Mouse (Mus musculus): ENCODE data around the gene Aamp.

The Aamp gene

DNA sequence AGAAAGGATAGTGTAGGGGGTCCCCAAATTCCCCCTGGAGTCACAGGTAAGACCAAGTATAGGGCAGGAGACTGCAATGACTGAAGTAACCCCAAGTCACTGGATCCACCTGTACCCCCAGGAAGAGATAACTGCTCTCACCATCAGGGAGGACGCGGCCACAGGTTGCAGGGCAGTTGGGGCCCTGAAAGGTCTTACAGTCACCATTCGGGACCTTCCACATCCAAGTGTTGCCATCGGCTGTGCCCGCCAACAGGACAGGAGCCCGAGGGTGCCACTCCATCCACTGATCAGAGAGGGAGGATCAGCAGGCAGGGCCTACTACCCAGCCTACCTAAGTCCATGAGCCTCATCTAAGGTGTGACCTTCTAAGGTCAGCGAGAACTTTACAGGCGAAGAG, 2.7 kb downstream of the Aamp start:
- DNase-seq (ENCODE audit: low spot score in 2 of 2), result no peak

DNA sequence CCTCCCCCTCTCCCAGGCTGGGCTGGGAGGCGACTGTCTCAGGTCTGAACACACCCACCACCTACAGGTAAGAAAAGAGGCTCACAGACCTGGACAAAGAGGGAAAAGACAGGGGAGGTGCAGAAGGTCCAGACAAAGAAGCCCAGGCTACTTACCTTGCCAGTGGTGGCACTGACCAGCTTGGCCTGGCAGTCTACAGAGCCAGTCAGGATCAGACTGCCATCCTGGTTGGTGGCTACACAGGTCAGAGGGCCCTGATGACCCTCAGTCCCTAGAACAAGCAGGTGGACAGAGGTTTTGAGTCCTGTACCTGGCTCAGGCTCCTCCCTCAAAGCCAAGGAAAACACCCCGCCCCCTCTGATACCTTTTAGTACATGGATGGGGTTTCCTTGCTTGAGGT, 3.2 kb downstream of the Aamp start:
- no peak for DNase-seq (ENCODE audit: low spot score in 2 of 2)

DNA sequence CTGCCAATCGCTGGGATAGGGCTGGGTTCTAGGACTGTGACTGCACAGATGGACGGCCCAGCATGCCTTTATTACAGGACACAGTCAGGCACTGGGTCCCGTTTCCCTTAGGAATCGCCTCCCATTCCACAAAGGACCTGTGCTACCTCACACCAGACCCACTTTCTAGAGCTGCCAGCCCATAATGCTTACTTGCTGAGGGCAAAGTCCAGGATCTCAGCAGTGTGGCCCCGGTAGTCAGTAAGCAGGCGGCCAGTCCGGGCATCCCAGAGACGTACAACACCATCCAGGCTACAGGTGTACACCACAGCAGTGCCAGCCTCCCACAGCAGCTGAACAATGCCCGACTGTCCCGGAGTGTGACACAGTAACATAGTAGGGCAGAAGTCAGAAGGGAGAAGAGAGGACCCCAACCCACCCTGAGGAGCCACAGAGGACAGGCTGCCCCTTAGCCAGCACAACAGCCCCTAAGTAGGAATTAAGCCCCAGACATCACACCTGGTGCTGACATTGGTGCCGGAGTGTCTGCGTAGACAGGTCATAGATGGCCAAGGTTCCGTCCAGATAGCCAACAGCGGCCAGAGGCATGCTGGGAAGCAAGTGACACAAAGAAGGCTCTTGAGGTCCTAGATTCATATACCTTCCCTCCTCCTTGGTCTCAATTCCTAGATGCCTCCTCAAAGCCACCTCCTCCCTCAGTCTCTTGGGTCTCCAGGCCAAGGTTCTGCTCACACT, 3.8 kb downstream of the Aamp start:
- no peak for DNase-seq (ENCODE audit: low spot score in 2 of 2)

DNA sequence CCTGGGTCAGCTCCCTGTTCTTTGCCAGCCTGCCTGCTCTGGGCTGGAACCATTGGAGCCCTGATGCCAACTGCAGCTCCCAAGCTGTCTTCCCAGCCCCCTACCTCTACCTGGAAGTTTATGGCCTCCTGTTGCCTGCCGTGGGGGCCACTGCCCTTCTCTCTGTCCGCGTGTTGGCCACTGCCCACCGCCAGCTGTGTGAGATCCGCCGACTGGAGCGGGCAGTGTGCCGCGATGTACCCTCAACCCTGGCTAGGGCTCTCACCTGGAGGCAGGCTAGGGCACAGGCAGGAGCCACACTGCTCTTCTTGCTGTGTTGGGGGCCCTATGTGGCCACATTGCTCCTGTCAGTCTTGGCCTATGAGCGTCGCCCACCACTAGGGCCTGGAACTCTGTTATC, 5.5 kb downstream of the Aamp start:
- DNase-seq (ENCODE audit: low spot score in 2 of 2), result no peak

DNA sequence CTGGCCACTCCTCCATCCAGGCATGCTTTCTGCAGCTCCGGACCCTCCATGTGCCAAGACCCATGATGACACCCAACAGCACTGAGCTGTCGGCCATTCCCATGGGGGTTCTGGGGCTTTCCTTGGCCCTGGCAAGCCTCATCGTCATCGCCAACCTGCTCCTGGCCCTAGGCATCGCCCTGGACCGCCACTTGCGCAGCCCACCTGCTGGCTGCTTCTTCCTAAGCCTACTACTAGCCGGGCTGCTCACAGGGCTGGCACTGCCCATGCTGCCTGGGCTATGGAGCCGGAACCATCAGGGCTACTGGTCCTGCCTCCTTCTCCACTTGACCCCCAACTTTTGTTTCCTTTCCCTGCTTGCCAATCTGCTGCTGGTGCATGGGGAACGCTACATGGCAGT, 6.0 kb downstream of the Aamp start, which contains the start of gene Gpbar1:
Gene Gpbar1 (plus strand): TSS at position 13 of the 400 bp plus-strand sequence.
- no peak for DNase-seq (ENCODE audit: low spot score in 2 of 2)

DNA sequence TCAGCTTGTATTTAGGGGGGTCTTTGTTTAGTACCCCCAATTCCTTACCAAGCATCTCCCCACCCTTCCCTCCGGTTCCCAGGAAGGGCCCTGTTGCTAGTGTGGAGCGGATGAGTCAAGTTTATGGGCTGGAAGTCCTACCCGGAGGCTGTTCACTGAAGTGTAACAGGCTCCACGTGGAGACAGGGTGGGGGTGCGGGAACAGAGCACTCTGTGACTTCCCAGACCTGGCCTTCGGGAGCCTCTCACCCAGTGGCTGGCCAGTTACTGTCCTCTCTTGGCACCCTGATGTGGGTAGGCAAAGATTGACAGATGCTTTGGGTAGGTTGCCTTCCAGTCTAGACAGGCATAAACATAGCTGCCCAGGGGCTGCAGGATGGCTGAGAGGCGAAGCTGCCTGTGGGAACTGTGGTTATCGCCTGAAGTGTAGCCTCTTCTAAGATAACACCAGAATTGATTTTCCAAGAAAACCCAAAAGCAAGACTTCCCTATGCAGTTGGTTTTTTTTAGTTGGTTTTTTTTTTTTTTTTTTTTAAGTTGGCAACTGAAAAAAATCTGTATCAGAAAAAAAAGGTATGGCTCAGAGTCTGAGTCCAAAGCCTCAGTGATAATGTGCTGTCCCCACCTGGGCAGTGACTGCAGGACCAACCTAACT, 6.5 kb downstream of the Aamp start:
- DNase-seq (ENCODE audit: low spot score in 2 of 2), result no peak

DNA sequence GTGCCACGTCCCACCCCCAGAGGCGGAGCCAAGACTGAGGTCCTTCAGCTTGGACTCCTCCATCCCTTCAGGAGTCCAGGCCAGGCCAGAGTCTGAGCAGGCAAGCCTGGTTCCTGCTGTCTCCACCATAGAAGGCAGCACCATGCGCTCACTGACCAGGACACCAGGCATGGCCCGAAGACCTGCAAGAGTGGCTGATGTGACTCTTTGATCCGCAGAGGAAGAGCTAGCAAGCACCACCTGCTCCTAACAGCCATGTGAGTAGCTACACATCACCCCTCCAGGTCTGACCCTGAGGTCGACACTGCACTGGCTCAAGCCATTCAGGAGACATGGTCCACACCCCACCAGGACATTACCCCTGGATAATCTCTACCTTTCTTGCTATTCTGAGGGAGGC, 7.5 kb downstream of the Aamp start:
- no peak for DNase-seq (ENCODE audit: low spot score in 2 of 2)

DNA sequence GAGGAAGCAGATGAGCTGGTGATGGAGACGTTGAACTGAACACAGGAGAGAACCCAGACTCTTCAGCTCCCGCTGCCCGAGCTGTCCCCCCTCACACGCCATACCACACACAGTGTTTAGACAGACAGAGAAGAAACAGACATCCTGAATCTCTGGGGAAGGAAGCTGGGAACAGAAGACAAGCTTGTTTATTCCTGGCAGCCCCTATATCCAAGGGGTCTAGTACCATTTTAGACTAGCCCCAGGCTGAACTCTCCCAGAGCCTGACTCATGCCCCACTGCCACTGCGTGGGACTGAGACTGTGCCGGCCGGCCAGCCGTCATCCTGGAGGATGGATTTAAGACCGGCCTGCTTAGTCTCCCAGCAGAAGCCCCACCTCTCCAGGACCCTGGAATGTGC, 9.5 kb downstream of the Aamp start:
- DNase-seq (ENCODE audit: low spot score in 2 of 2), result no peak

DNA sequence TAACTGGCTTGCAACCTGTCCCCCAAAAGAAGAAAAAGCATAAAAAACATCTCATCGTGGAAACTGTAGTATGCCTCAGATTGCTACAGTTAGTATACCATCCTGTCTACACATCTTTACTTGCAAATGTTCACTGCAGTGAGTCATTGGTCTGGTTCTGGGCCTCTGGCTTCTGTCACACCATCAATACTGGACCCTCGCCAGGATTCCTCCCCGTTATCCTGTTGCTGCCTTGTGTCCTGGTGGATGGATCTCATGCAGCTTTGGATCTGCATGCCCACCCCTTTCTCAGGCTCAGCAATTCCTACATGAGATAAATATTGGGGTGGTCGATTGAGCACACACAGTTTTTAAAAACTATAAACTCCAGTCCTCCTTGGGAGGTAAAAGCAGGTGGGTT, 12.9 kb downstream of the Aamp start:
- DNase-seq (ENCODE audit: low spot score in 2 of 2), result no peak

DNA sequence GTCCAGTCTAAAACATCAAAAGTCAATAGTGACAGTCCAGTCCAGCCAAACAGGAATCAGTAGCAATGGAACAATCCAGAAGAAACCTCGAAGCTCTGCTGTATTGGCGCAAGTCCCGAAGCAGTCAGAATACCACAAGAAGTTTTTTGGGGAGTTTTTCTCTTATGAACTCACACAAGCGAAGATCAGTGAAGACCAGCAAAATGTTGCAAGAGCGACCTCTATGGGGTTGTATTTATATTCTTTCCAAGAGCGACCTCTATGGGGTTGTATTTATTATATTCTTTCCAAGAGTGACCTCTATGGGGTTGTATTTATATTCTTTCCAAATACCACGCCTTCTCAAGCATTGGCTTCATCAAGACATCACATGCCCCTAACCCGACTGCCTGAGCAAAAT, 15.8 kb downstream of the Aamp start:
- no peak for DNase-seq (ENCODE audit: low spot score in 2 of 2)

DNA sequence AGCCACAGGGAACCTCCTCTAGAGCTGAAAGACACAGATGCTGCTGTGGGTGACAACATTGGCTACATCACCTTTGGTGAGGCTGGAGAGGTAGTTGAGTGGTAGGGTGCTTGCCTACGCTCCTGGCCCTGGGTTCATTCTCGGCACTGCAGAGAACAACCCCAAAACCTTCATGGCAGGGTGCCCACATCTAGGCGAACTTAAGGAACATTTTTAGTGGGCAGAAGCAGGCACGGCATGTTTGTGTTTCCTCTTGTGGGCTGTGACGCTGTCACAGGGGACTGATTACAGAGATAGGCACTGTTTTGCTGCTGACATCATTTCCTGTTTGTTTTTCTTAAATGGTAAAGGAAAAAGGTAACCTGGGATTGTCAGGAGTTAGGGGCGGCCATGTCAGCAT, 22.0 kb downstream of the Aamp start:
- DNase-seq (ENCODE audit: low spot score in 2 of 2), result no peak

DNA sequence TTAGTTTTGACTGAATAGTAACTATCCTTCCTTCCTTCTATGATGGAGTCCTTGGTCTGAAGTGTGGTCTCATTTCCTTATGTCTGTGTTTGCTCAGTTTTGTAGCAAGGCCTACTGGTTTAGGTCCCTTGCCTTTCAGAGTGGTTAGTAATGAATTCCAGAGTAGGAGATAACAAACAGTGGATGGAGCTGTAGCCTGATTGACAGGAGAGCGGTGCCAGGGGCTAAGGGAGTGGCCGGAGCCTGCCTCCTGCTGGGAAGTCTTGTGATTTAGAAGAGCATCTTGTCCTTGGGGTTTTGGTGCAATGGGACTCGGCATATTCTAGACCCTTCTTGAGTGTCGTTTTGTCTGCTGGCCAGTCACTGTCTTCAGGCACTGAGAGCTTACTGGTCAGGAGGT, 27.8 kb downstream of the Aamp start:
- no peak for DNase-seq (ENCODE audit: low spot score in 2 of 2)

DNA sequence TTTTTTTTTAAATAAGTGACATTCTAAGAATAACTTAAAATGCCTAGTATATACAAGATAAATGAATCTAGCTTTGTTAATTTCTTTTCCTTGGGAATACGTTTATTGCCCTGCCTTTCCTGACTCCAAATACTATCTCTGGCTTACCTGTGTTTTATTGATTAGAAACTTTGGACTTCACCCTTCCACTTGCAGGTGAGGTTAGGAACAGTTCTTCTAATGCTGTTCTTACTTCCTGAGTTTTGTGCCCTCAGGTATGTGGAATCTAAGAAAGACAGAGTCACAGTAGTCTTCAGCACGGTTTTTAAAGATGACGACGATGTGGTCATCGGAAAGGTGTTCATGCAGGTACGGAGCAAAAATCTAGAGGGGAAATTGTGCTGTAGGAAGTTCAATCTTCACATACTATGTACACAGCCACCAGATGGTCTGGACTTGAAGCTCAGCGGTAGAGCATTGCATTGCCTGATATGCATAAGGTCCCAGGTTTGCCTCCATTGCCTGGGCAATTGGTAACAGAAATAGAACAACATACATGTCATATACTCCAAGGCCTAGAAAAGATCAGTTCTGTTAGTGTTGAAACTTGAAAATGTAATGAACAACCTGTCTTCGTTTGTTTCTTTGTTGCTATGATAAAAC, 28.7 kb downstream of the Aamp start:
- no peak for DNase-seq (ENCODE audit: low spot score in 2 of 2)

DNA sequence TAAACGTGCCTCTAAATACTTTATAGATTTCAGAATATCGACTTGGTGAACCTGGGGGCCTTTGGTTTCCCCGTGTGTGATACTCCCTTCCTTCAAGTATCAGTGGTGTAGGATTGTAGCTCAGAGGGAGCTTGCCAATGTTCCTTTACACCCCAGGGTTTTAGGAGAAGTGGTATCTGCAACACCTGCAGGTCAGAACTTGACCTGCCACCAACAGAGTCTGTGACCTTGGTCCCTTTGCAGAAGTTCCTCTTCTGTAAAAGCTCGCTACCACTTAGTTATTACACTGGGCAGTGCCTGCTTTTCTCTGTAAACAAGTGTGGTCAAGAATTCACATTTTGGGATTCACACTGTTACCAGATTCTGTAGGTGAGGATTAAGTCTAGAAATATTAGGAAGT, 34.4 kb downstream of the Aamp start:
- no peak for DNase-seq (ENCODE audit: low spot score in 2 of 2)

DNA sequence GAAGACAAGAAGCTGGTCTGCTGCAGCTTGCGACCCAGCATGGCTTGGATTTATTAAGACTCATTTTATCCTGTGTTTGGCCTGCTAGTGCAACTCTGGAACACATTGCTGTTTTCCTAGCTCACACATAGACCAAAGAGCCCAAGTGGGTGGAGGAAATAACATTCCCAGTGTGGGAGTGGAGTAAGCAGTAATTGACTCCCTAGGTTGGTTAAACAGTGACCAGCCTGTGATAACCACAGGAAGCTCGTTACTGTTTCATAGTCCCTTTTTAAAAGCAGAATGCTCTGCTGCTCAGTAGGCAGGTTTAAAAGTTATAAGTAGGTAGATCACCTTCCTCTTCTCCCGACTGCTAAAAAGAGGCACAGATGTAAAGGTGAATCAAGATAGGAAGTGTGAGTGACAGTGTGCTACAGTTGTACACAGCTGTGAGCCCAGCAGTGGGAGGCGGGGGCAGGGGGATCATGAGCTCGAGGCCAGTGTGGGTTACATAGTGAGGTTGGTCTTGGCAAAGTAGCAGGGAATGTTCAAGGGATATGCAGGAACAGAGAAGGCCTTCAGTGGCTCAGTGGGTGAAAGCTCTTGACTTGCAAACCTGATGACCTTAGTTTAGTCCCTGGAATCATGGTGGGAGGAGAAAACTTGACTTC, 35.1 kb downstream of the Aamp start:
- no peak for DNase-seq (ENCODE audit: low spot score in 2 of 2)

DNA sequence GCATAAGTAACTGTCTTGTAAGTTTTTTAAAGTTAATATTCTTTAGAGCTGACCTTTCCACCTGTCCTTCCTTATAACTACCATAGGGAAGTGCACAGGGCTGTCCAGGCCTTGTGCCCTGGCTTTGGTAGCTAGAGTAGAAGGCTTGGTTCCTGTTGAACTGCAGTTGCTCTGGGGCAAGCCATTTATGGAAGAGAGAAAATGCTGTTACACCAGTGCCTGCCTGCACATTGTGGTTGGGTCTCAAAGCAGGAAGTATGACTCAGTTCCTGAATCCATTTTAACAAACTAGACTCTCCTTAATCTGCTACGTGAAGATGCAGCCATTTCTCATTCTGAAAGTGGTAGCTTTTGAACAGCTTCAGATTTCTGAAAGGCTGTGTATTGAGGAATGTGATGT, 35.7 kb downstream of the Aamp start:
- DNase-seq (ENCODE audit: low spot score in 2 of 2), result no peak

DNA sequence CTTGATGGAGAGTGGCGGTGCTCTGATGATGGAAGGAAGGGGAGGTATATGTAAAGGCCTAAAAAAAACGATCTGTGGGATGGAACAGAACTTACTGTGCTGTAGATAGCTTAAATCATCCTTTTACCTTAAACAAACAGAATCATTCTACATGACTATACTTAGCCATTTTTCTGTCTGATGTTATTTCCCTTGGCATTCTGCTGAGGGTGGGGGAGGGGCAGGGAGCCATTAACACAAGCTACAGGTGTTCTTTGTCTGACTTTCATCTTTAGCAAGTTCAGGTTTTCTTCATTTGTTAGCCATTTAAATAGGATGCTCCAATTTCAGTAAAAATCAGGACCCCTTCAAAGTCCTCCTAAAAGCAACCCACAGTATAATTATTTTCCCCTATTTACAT, 39.0 kb downstream of the Aamp start:
- no peak for DNase-seq (ENCODE audit: low spot score in 2 of 2)

DNA sequence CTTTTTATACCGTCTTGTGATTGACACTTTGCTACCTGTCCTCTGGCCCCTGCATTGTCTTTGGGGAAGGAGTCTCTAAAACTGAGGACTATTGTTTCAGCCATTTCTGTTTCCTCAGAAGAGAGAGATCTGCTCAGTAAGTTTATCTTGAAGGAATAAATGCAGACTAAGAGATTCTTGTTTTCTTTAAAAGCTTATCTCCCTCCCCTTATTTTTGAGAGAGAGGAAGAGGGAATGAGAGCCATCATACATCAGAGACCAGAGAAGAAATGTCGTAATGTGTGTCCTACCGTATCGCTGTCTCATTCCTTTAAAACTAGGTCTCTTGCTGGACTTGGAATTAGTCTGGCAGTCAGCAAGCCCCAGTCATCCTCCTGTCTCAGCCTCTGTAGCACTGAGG, 43.7 kb downstream of the Aamp start:
- no peak for DNase-seq (ENCODE audit: low spot score in 2 of 2)

DNA sequence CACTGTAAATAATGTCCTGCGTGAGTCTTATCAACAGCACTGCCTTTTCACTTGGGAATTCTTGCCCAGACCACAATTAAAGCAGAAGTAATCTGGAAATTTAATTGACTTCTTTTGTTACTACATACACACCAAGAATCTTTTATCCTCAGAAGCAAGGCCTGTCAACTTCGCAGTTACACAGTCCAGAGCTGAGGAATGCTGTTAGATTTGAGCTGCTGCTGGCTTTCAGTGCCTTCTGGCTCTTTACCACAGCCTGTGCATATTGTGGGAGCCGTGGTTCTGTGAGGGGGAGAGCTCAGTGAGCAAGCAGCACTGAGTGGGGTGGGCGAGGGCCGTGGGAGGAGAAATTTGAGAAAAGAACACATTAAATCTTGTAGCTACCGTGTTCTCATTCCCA, 44.2 kb downstream of the Aamp start:
- DNase-seq (ENCODE audit: low spot score in 2 of 2), result no peak

DNA sequence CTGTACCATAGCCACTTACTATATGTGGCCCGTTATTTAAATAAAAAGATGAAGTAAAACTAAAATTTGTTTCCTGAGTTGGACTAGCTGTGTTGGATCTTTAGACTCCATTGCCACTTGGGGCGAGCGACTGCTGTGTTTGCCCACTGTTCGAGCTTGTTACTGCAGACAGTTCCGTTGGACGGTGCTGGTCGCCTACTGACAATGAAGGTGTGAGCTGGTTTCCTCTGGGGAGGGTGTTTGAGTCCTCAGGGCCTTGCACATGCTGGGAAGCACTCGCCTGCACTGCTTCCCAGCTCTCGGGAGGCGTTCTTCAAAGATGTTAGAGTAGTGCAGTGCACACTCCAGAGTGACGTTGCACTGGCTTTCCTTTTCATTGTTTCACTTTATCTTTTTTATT, 44.9 kb downstream of the Aamp start:
- DNase-seq (ENCODE audit: low spot score in 2 of 2), result no peak

DNA sequence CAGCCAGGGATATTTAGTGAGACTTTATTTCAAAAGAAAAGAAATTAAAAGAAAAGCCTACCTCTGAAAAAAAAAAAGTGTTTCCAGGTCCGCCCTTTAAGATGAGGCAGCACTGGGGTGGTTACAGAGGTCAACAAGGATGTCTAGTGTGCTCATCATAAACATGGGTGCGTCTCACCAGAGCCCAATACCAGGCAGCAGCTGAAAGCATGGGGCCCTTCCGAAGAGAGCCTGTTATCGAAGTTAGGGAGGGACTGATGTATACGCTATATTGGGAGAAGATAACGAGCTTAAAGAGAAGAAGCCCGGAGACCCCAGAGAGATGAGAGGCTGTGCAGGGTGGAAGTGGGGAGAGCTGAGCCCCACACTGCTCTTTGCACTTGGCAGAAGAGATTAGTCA, 45.4 kb downstream of the Aamp start:
- no peak for DNase-seq (ENCODE audit: low spot score in 2 of 2)

DNA sequence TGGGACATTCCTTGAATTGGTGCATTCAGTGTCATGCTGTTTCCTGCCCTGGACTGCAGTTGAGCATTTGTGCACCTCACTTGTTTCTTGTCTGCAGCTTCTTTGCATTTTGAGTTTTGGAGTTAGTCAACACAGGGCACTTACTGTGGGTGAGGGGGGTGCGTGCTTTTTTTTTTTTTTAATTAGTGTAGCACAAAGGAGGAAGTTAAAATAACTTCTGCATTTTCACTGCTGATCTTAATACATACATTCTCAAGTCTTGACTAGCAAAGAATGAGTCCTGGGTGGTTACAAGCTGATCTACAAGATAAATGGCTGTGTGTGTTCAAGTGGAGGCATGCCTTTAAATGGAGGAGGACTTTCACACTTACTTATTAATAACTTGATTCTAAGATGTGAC, 46.4 kb downstream of the Aamp start:
- DNase-seq (ENCODE audit: low spot score in 2 of 2), result no peak

DNA sequence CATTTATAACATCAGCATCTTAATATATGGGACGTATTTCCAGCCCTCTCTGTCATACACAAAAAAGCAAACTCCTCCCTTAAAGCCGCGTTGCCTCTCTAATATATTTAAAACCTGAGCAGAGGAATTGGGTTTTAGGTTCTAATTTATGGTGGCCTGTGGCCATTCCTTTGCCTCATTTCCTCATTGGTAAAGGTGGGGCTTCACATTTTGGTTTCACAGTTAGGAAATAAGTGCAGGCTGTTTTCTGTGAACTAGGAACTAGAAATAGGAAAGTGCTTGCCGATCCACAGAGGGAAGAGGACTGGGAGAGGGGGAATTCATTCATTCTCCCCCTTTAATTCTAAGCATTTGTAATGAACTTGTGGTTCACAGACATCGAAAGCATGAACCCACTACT, 46.9 kb downstream of the Aamp start:
- DNase-seq (ENCODE audit: low spot score in 2 of 2), result no peak
